Mouse (Mus musculus) midbrain, embryonic 14.5 days (tissue): ENCODE measurements around the gene Ilf3. TPM values are rescaled to one million over a fixed set of nuclear protein-coding genes. Genes with fewer than 3 reads are reported as not detected.
A peak's percentile ranks its signal among the peaks of the same experiment; 100 is the strongest.
"Not testable (repeated sequence)": the region's sequence is repeated elsewhere in the genome, so short reads cannot be mapped to it uniquely, and the experiment has no call there.

Experiments used
- ATAC-seq: fragments of 200-750 bp; cut with Nextera tagmentation; 2 replicates; pipeline ENCODE4 v1.8.0; 2017; ENCODE audit warnings: moderate number of reproducible peaks, moderate library complexity; ENCODE audit not compliant: low FRiP score, low TSS enrichment
- DNase-seq: peaks from one replicate; pipeline ENCODE4 v3.0.0-alpha.2; 2015
- H3K27ac ChIP-seq: fragments of 300-500 bp; sonication (generic); replicated peaks from 2 replicates; pipeline ENCODE4 v1.5.1; 2014; ENCODE audit warnings: mild to moderate bottlenecking, low read depth, low read length, moderate library complexity
- H3K27me3 ChIP-seq: fragments of 300-500 bp; sonication (generic); 2 replicates; pipeline ENCODE4 v1.6.1; 2014; ENCODE audit warnings: low read length, control low read depth, mixed read lengths; ENCODE audit not compliant: control insufficient read depth, insufficient read depth
- H3K36me3 ChIP-seq: fragments of 300-500 bp; sonication (generic); 2 replicates; pipeline ENCODE4 v1.6.1; 2014; ENCODE audit warnings: low read length, control low read depth; ENCODE audit not compliant: control insufficient read depth, insufficient read depth
- H3K4me1 ChIP-seq: fragments of 300-500 bp; sonication (generic); 2 replicates; pipeline ENCODE4 v1.6.1; 2014; ENCODE audit warnings: mild to moderate bottlenecking, antibody characterized with exemption, low read length, control low read depth; ENCODE audit not compliant: control insufficient read depth, insufficient read depth
- H3K4me2 ChIP-seq: fragments of 300-500 bp; sonication (generic); 2 replicates; pipeline ENCODE4 v1.6.1; 2014; ENCODE audit warnings: mild to moderate bottlenecking, low read length, moderate library complexity
- H3K4me3 ChIP-seq: fragments of 300-500 bp; sonication (generic); replicated peaks from 2 replicates; pipeline ENCODE4 v1.5.1; 2014; ENCODE audit warnings: low read depth, low read length
- H3K9ac ChIP-seq: fragments of 300-500 bp; sonication (generic); replicated peaks from 2 replicates; pipeline ENCODE4 v1.6.1; 2014; ENCODE audit warnings: mild to moderate bottlenecking, low read length, moderate library complexity
- H3K9me3 ChIP-seq: fragments of 300-500 bp; sonication (generic); 2 replicates; pipeline ENCODE4 v1.6.1; 2016; ENCODE audit warnings: low read length, control low read depth, mixed read lengths; ENCODE audit not compliant: control insufficient read depth
- WGBS: fragments of 180-500 bp; shearing (Covaris S2); extraction: QIAGEN DNeasy Blood & Tissue Kit; methylation state at CpG from one replicate; pipeline ENCODE4 v1.1.7; 2014; 5-methylcytosine and 5-hydroxymethylcytosine counted together
- polyA plus RNA-seq: library from polyadenylated mRNA; unstranded; fragments of >200 nt; fragmentation: Nextera tagmentation; extraction: Ambion mirVana; gene quantifications from 2 replicates; pipeline ENCODE4 v1.2.1, GENCODE M21; 2014

Gene Ilf3
- polyA plus RNA-seq = 212 and 267 TPM in 2 replicates

- H3K9ac ChIP-seq = peak within 1 kb of the TSS; percentile 86
- peak; percentile 97 for ATAC-seq
- WGBS = under 1% methylated on average over 60 of the region's 66 CpGs
- peak; percentile 100 for DNase-seq
- H3K4me1 ChIP-seq = peaks cover 9% of the 10 kb centered on the region; the same call in 1 of the 2 replicates
- peak within 1 kb of the TSS; percentile 86 for H3K4me3 ChIP-seq
- H3K27ac ChIP-seq = peak within 1 kb of the TSS; percentile 93
- no peaks in the 10 kb centered on the region for H3K27me3 ChIP-seq
- H3K36me3 ChIP-seq = no peaks in the 10 kb centered on the region
- peak within 1 kb of the TSS; percentile 63 for H3K4me2 ChIP-seq
- H3K9me3 ChIP-seq = no peaks in the 10 kb centered on the region
These were observed at the start of gene Ilf3 for GRCm38 (mm10) chr9:21367357-21368111. Ilf3 (plus strand) TSS chr9:21367871.

DNA sequence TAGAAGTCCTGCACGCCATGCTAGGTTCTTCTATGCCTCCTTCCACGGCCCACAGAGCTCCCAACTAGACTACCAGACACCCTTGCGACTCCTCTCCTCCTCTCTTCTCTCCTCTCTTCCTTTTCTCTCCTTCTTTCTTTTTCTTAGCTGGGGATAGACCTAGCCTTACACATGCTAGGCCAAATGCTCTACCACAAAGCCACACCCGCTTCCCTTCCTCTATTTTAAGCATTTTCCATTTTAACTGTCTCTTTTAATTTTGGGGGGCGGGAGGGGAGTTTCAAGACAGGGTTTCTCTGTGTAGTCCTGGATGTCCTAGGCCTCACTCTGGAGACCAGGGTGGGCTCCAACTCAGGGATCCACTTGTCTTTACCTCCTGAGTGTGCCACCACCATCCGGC is 48.9 kb upstream of the Ilf3 start:
- H3K27me3 ChIP-seq = no peaks in the 10 kb centered on the region
- peaks cover 11% of the 10 kb centered on the region for H3K4me1 ChIP-seq
- H3K27ac ChIP-seq = no peak overlapping the region
- H3K4me2 ChIP-seq = no peak overlapping the region
- DNase-seq = no peak
- H3K36me3 ChIP-seq = no peaks in the 10 kb centered on the region
- no peak overlapping the region for H3K9ac ChIP-seq
- WGBS = 90% methylated on average over 6 of the region's 6 CpGs
- H3K9me3 ChIP-seq = no peaks in the 10 kb centered on the region
- no peak for ATAC-seq
- no peak overlapping the region for H3K4me3 ChIP-seq

DNA sequence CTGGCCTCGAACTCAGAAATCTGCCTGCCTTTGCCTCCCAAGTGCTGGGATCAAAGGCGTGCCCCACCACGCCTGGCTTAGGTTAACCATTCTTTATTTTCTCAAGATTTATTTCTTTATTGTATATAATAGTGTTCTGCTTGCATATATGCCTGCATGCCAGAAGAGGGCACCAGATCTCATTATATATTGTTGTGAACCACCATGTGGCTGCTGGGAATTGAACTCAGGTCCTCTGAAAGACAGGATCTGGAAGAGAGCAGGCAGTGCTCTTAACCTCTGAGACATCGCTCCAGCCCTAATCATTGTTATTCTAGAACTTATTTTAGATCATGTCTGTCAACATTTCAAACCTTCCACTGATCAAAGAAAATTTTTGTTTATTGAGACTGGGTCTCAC is 48.2 kb upstream of the Ilf3 start:
- Histone ChIP-seq H3K9me3 (no peaks in the 10 kb centered on the region), H3K4me1 (peaks cover 11% of the 10 kb centered on the region), H3K36me3 (no peaks in the 10 kb centered on the region), H3K27me3 (no peaks in the 10 kb centered on the region), H3K4me3 (no peak overlapping the region), H3K4me2 (no peak overlapping the region), H3K9ac (no peak overlapping the region), H3K27ac (no peak overlapping the region)
- no peak for DNase-seq
- WGBS = 94% methylated on average over 4 of the region's 4 CpGs
- no peak for ATAC-seq

DNA sequence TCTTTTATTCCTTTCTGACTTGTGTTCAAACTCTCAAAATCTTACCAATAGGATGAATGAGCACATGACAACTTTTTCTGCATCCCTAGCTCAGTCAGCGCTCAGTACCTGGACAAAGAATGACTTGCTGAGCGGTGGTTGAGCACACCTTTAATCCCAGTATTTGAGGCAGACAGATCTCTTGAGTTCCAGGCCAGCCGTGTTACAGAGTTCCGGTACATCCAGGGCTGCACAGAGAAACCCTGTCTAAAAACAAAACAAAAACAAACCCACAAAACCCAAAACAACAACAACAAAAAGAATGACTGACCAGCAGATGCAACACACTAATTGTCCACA is 47.4 kb upstream of the Ilf3 start:
- DNase-seq = no peak
- Histone ChIP-seq H3K4me3 (peak overlapping the region; percentile 77), H3K4me1 (peaks cover 11% of the 10 kb centered on the region), H3K27ac (0 out of 2 replicates have a peak overlapping the region, but pooled peaks have one; percentile 45), H3K36me3 (no peaks in the 10 kb centered on the region), H3K9ac (peak overlapping the region; percentile 77; the same call in 1 of the 2 replicates), H3K9me3 (no peaks in the 10 kb centered on the region), H3K4me2 (peak overlapping the region; percentile 93), H3K27me3 (no peaks in the 10 kb centered on the region)
- 0 out of 2 replicates have a peak, but pooled peaks have one; percentile 4 for ATAC-seq
- 17% methylated on average over 4 of the region's 4 CpGs for WGBS

- H3K9me3 ChIP-seq = no peaks in the 10 kb centered on the region
- peak within 1 kb of the TSS; percentile 77 for H3K9ac ChIP-seq
- DNase-seq (peak; percentile 92), ATAC-seq (peak; percentile 94)
- H3K27ac ChIP-seq = 0 out of 2 replicates have a peak within 1 kb of the TSS, but pooled peaks have one; percentile 45
- no peaks in the 10 kb centered on the region for H3K36me3 ChIP-seq
- H3K27me3 ChIP-seq = no peaks in the 10 kb centered on the region
- WGBS = 1% methylated on average over 52 of the region's 52 CpGs
- peaks cover 11% of the 10 kb centered on the region for H3K4me1 ChIP-seq
- H3K4me3 ChIP-seq = peak within 1 kb of the TSS; percentile 77
- H3K4me2 ChIP-seq = peak within 1 kb of the TSS; percentile 93
These were observed 46.8 kb upstream of the Ilf3 start, which contains the start of gene Slc44a2 for GRCm38 (mm10) chr9:21320619-21321512. Slc44a2 (plus strand) TSS chr9:21320698.

- Histone ChIP-seq H3K4me3 (peak overlapping the region; percentile 77), H3K36me3 (no peaks in the 10 kb centered on the region), H3K27me3 (no peaks in the 10 kb centered on the region), H3K4me1 (peaks cover 11% of the 10 kb centered on the region), H3K27ac (no peak overlapping the region), H3K9me3 (no peaks in the 10 kb centered on the region), H3K4me2 (peak overlapping the region; percentile 93), H3K9ac (peak overlapping the region; percentile 77)
- WGBS = 12% methylated on average over 6 of the region's 6 CpGs
- ATAC-seq = no peak
- no peak for DNase-seq
These were observed 46.2 kb upstream of the Ilf3 start for GRCm38 (mm10) chr9:21321513-21321835.

DNA sequence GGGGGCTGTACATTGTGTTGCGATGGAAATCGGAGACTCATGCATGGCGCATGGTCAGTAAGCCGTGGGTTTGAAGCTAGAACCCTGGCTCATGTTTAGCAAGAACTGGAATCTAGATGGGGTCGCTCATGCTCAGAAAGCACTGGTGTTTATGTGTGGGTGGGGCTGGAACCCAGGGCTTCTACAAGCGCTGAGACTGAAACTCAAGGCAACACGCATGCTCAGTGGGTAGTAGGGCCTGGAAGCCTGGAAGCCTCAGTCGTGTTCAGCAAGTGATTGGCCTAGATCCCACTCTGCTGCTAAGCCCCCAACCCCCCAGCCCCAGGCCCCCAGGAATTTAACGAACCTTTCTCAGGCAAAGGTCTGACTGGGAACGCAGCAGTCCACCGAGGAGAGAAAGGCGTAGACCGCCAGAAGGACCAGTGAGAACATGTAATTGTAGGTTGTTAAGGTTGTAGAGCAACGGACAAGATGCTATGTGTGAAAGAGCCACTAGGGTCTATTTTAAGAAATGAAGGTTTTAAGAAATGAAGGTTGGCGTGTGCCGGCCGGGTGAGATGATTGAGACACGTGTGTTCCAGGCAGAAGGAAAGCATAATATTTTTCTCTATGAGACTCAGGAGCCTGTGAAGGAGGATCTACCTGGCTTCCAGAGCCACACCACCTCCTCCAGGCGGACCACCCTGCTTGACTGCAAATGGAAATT is 45.3 kb upstream of the Ilf3 start:
- no peak for ATAC-seq
- peak overlapping the region; percentile 77; the same call in 1 of the 2 replicates for H3K4me3 ChIP-seq

DNA sequence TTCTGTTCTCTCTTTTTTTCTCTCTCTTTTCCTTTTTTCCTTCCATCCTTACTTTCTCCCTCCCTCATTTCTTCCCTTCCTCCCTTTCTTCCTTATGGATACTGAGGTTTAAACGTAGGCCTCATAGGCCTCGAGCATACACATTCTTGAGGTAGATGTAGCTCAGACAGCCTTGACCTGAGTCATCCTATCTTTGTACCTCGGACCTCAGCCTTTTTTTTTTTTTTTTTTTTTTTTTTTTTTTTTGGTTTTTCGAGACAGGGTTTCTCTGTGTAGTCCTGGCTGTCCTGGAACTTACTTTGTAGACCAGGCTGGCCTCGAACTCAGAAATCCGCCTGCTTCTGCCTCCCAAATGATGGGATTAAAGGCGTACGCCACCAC is 44.8 kb upstream of the Ilf3 start:
- H3K4me2 ChIP-seq, H3K4me3 ChIP-seq, H3K36me3 ChIP-seq, H3K27me3 ChIP-seq, H3K9me3 ChIP-seq, DNase-seq, H3K9ac ChIP-seq, H3K27ac ChIP-seq, ATAC-seq: not testable (repeated sequence)
- H3K4me1 ChIP-seq = peaks cover 11% of the 10 kb centered on the region
- 93% methylated on average over 8 of the region's 8 CpGs for WGBS

More for the DNA sequence above, 45.3 kb upstream of the Ilf3 start:
- peaks cover 11% of the 10 kb centered on the region for H3K4me1 ChIP-seq
- H3K27me3 ChIP-seq = no peaks in the 10 kb centered on the region
- no peaks in the 10 kb centered on the region for H3K36me3 ChIP-seq
- no peak overlapping the region for H3K9ac ChIP-seq
- no peak for DNase-seq
- no peak overlapping the region for H3K27ac ChIP-seq
- 88% methylated on average over 19 of the region's 19 CpGs for WGBS
- peak overlapping the region; percentile 93 for H3K4me2 ChIP-seq
- no peaks in the 10 kb centered on the region for H3K9me3 ChIP-seq
